Mouse (Mus musculus) heart, embryonic 11.5 days (tissue): Measurements from ENCODE around the gene 1700025G04Rik. TPM values are rescaled to one million over a fixed set of nuclear protein-coding genes. Genes with fewer than 3 reads are reported as not detected.

Source experiments
- ATAC-seq: fragments of 200-750 bp; cut with Nextera tagmentation; replicated peaks from 2 replicates; pipeline ENCODE4 v1.8.0; 2017; ENCODE audit warnings: moderate library complexity; ENCODE audit not compliant: insufficient number of reproducible peaks, low FRiP score, low TSS enrichment
- H3K27ac ChIP-seq: fragments of 300-500 bp; sonication (generic); 2 replicates; pipeline ENCODE4 v1.5.1; 2014; ENCODE audit warnings: mild to moderate bottlenecking, low read depth, low read length
- H3K27me3 ChIP-seq: fragments of 300-500 bp; sonication (generic); 2 replicates; pipeline ENCODE4 v1.6.1; 2014; ENCODE audit warnings: mild to moderate bottlenecking, low read length, mixed read lengths; ENCODE audit not compliant: control insufficient read depth, insufficient read depth
- H3K36me3 ChIP-seq: fragments of 300-500 bp; sonication (generic); 2 replicates; pipeline ENCODE4 v1.6.1; 2014; ENCODE audit warnings: mild to moderate bottlenecking, low read length, moderate library complexity, mixed read lengths; ENCODE audit not compliant: control insufficient read depth, insufficient read depth
- H3K4me1 ChIP-seq: fragments of 300-500 bp; sonication (generic); 2 replicates; pipeline ENCODE4 v1.6.1; 2014; ENCODE audit warnings: low read length; ENCODE audit not compliant: control insufficient read depth, insufficient read depth
- H3K4me2 ChIP-seq: fragments of 300-500 bp; sonication (generic); 2 replicates; pipeline ENCODE4 v1.6.1; 2014; ENCODE audit warnings: mild to moderate bottlenecking, moderate library complexity
- H3K4me3 ChIP-seq: fragments of 300-500 bp; sonication (generic); 2 replicates; pipeline ENCODE4 v1.5.1; 2014; ENCODE audit warnings: low read depth, low read length
- H3K9ac ChIP-seq: fragments of 300-500 bp; sonication (generic); 2 replicates; pipeline ENCODE4 v1.6.1; 2014; ENCODE audit warnings: mild to moderate bottlenecking, low read depth, low read length, moderate library complexity
- H3K9me3 ChIP-seq: fragments of 300-500 bp; sonication (generic); replicated peaks from 2 replicates; pipeline ENCODE4 v1.6.1; 2016; ENCODE audit warnings: low read length; ENCODE audit not compliant: control insufficient read depth
- WGBS: fragments of 180-500 bp; shearing (Covaris S2); extraction: QIAGEN DNeasy Blood & Tissue Kit; methylation state at CpG from one replicate; pipeline ENCODE4 v1.1.7; 2014; ENCODE audit not compliant: insufficient replicate concordance; 5-methylcytosine and 5-hydroxymethylcytosine counted together
- polyA plus RNA-seq: library from polyadenylated mRNA; unstranded; fragments of >200 nt; fragmentation: Nextera tagmentation; extraction: Ambion mirVana; gene quantifications from 2 replicates; pipeline ENCODE4 v1.2.1, GENCODE M21; 2014

Gene 1700025G04Rik
- polyA plus RNA-seq, 1 experiment from 2014 or later = 25.0 TPM

DNA sequence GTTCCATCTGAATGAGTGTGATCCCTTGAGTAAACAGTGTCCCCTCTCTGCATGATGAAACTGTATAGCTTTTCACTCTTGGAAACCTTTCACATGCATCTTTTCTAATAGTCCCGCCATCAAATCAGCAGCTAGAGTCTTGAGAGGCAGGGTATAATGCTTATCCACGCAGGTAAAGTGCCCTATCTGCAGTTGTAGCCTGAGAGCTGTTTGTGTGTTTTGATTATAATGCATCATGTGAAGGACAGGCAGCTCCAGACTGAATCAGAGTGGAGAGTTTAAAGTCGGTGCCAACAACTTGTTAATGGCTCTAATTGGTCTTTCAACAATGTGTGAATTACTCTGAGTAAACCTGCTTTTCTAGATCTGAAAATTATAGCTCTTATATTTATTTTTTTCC, 6.1 kb upstream of the 1700025G04Rik start:
- no peak overlapping the region for H3K4me2 ChIP-seq
- no peaks in the 10 kb centered on the region for H3K9me3 ChIP-seq
- WGBS = 57% methylated on average over 3 of the region's 3 CpGs
- H3K4me3 ChIP-seq = no peak overlapping the region
- no peaks in the 10 kb centered on the region for H3K36me3 ChIP-seq
- H3K27ac ChIP-seq = no peak overlapping the region
- no peak for ATAC-seq
- no peak overlapping the region for H3K9ac ChIP-seq
- H3K27me3 ChIP-seq = no peaks in the 10 kb centered on the region
- H3K4me1 ChIP-seq = no peaks in the 10 kb centered on the region

DNA sequence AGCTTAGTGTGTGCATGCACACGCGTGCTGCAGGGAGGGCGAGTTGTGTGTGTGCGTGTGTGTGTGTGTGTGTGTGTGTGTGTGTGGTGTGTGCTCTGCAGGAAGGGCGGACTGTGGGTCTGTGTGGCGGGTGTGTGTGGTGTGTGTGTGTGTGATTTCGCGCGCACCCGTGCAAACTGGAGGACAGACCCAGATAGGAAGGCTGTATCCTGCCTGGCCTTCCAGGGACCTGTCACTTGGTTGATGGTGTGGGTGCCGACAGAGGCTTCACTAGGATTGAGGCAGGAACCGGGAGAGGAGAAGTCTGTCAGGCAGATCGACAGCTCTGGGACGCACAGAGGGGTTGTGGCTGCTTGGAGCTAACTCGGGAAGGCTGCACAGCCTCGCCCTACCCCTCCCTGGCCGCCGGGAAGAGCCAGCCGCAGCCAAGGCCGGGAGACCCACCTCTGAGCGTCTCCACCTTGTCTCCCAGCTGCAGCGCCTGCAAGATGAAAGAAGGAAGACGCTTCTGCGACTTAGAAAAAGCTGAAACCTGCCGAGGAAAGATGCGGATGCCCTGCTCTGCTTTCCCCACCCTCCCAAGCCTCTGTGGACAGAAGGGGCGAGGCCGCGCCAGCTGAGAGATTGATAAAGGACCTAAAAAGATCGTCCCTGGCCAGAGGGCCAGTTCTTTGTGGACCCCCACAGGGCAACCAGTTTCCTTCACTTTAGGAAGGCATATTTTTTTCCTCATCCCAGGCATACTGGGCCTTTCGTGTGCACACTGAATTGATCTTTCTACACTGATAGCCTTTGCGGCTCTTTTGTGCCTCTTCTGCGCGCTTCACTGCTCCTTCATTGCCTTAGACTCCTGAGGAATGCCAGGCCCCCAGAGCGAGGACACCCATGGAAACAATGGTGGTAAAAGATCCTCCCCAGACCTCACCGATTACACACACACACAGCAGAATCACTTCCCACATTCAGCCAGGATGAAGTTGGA, 930 bp upstream of the 1700025G04Rik start:
- H3K4me3 ChIP-seq = peak overlapping the region; percentile 87
- 1% methylated on average over 36 of the region's 36 CpGs for WGBS
- peak; percentile 60 for ATAC-seq
- no peaks in the 10 kb centered on the region; the same call in 1 of the 2 replicates for H3K27me3 ChIP-seq
- H3K4me1 ChIP-seq = peaks cover 18% of the 10 kb centered on the region
- H3K9me3 ChIP-seq = no peaks in the 10 kb centered on the region
- H3K36me3 ChIP-seq = no peaks in the 10 kb centered on the region
- peak overlapping the region; percentile 61 for H3K27ac ChIP-seq
- peak overlapping the region; percentile 81 for H3K4me2 ChIP-seq
- peak overlapping the region; percentile 90 for H3K9ac ChIP-seq

DNA sequence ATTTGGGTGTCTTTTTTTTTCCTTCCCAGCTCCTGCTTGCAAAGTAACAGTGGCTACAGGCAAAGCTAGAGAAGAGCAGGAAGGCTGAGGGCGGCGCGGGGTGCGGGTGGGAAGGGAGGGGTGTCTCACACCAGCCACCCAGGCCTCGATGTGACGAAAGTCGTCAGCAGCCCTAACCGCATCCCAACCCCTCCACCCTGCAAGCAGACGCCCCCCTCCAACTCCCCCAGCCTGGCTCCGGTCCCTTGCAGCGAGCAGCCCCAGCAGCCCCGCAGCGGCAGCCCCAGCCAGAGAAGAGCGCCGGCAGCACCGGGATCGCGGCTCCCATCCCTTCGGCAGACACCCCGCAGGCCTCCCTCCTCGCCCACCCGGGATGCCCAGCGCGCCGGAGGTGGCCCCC, 399 bp downstream of the 1700025G04Rik start:
- Histone ChIP-seq H3K4me1 (peaks cover 27% of the 10 kb centered on the region), H3K36me3 (no peaks in the 10 kb centered on the region), H3K9me3 (no peaks in the 10 kb centered on the region), H3K9ac (peak overlapping the region; percentile 90), H3K27me3 (no peaks in the 10 kb centered on the region; the same call in 1 of the 2 replicates), H3K4me3 (peak overlapping the region; percentile 87), H3K27ac (peak overlapping the region; percentile 88), H3K4me2 (peak overlapping the region; percentile 81)
- 0% methylated on average over 11 of the region's 25 CpGs for WGBS
- ATAC-seq = 0 out of 2 replicates have a peak, but pooled peaks have one; percentile 16

DNA sequence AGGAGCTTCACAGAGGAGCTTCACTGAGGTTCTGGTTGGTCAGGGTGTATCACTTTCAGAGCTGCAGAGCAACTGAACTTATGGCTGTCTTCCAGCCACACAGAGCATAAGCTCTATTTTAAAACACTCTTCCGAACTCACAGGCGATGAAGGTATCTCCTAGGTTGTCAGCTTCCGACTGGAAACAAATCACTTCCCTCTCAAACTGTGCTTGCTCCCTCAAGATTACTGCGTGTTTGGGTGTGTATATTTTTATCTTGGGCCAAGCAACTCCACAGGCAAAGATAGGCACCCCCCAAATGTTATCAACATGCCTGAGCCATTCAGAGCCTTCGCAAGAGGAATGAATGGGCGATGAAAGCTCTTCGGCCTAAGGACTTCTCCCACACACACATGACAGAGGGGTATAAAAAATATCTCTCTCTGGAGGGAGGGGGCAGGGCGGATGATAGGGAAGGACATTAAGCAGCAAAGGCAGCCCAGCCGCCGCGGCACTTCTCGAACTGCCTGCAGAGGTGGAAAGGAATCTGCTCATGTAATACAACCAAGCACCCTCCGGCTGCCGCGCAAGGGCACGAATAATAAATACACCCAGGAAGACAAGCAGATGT, 1.0 kb downstream of the 1700025G04Rik start:
- H3K4me3 ChIP-seq = peak overlapping the region; percentile 87
- no peaks in the 10 kb centered on the region; the same call in 1 of the 2 replicates for H3K27me3 ChIP-seq
- H3K4me1 ChIP-seq = peaks cover 27% of the 10 kb centered on the region
- H3K36me3 ChIP-seq = no peaks in the 10 kb centered on the region
- peak overlapping the region; percentile 90 for H3K9ac ChIP-seq
- peak overlapping the region; percentile 81 for H3K4me2 ChIP-seq
- H3K27ac ChIP-seq = peak overlapping the region; percentile 88
- no peaks in the 10 kb centered on the region for H3K9me3 ChIP-seq
- peak; percentile 47 for ATAC-seq
- WGBS = under 1% methylated on average over 16 of the region's 16 CpGs

DNA sequence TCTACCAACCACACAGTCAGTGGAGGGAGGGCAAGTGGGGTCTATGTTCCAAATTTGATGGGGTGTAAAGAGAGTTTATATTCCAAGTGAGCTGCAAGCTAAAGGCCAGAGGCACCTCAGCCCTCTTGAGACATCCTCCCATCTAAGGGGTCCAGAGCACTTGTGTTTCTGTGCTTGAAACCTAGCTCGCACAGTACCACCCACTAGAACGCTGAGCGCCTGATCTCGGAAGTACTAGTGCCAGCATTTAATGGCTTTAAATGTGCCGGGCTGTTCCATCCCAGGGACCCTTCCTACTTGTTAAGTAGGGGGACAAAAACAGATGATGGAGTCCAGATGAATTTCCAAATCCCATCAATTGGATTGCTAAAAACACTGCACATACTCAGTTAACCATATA, 1.9 kb downstream of the 1700025G04Rik start:
- Histone ChIP-seq H3K9ac (no peak overlapping the region), H3K27me3 (no peaks in the 10 kb centered on the region; the same call in 1 of the 2 replicates), H3K4me2 (peak overlapping the region; percentile 81)

DNA sequence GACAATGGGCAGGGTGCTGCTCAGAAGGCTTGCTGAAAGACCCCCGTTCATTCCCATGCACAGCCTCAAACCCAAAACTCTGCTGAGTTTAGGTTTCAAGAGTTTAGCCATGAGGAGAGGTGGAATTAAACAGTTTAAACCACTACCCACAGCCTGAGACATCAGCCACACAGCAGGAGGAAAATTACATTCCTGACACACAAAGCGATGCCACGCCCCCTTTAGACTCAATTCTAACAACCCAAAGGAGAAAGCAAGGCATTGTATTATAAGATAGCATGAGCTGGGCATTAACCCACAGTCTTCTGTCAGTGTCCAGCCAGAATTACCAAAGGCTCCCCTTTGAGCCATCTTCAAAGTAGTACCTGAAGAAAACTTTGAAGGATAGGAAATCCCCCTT, 3.0 kb downstream of the 1700025G04Rik start:
- Histone ChIP-seq H3K27me3 (no peaks in the 10 kb centered on the region; the same call in 1 of the 2 replicates), H3K4me3 (no peak overlapping the region), H3K27ac (no peak overlapping the region), H3K4me2 (no peak overlapping the region; the same call in 1 of the 2 replicates), H3K9ac (no peak overlapping the region), H3K4me1 (peaks cover 33% of the 10 kb centered on the region), H3K9me3 (no peaks in the 10 kb centered on the region), H3K36me3 (no peaks in the 10 kb centered on the region)
- WGBS = 73% methylated on average over 3 of the region's 3 CpGs
- no peak for ATAC-seq

More for the DNA sequence above, 1.9 kb downstream of the 1700025G04Rik start:
- Histone ChIP-seq H3K36me3 (no peaks in the 10 kb centered on the region), H3K4me3 (peak overlapping the region; percentile 87; the same call in 1 of the 2 replicates), H3K27ac (no peak overlapping the region), H3K9me3 (no peaks in the 10 kb centered on the region), H3K4me1 (peaks cover 27% of the 10 kb centered on the region)
- ATAC-seq = no peak
- 64% methylated on average over 5 of the region's 5 CpGs for WGBS

DNA sequence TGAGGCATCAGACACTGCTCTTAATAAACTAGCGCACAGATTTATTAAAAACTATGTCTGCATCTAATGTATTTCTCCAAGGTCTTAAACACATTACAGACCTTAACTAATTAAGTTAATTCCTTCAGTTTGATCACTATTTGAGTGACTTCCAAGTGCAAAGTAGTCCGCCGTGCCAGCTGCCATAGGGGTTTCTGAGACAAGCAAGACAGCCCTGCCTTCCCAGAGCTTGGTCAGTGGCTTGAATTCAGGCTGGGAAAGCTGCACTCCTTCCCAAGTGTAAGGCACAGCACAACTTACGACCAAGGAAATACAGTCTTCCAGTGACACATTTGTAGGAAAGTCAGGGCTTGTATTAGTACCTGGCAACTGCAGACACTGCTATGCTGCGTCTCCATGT, 4.4 kb downstream of the 1700025G04Rik start:
- H3K27me3 ChIP-seq = no peaks in the 10 kb centered on the region; the same call in 1 of the 2 replicates
- H3K27ac ChIP-seq = no peak overlapping the region
- no peaks in the 10 kb centered on the region for H3K9me3 ChIP-seq
- H3K36me3 ChIP-seq = no peaks in the 10 kb centered on the region
- H3K9ac ChIP-seq = no peak overlapping the region
- 81% methylated on average over 5 of the region's 5 CpGs for WGBS
- no peak overlapping the region for H3K4me2 ChIP-seq
- no peak overlapping the region for H3K4me3 ChIP-seq
- peaks cover 35% of the 10 kb centered on the region for H3K4me1 ChIP-seq
- no peak for ATAC-seq

DNA sequence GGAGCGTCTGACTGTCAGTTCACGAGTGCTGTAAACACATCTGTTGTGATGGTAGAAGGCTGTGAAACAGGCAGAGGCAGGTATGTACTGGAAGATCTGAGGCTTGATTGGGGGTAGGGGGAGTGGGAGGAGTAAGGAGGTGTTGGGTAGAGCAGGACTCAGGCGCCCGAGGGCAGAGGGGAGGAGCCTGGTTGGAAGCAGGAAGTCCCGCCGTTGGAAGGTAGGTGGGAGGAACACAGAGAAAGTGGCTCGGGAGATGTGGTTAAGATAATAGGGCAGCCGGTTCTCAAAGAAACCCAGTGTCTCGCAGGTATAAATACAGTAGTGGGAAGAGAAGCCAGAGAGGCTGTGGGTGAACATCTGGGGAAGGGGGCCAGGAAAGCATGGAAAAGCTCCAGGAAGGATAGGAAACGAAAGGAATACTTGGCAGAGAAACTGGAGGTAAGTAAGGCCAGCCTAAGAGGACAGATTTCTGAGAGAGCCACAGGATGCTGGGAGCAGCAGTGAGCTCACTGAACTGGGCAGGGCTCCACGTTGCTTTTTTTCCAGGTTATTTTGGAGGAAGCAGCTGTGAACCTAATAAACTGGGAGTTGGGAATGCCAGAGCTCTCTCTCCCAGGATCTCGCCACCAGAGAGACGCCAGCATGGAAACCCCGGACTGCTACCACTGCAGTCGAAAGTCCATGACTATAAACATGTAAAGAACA, 5.1 kb downstream of the 1700025G04Rik start:
- 15% methylated on average over 15 of the region's 15 CpGs for WGBS
- H3K4me3 ChIP-seq = peak overlapping the region; percentile 13; the same call in 1 of the 2 replicates
- 0 out of 2 replicates have a peak overlapping the region, but pooled peaks have one; percentile 7 for H3K9ac ChIP-seq
- H3K27me3 ChIP-seq = no peaks in the 10 kb centered on the region; the same call in 1 of the 2 replicates
- no peak overlapping the region for H3K27ac ChIP-seq
- no peaks in the 10 kb centered on the region for H3K9me3 ChIP-seq
- peaks cover 35% of the 10 kb centered on the region for H3K4me1 ChIP-seq
- H3K4me2 ChIP-seq = peak overlapping the region; percentile 51
- H3K36me3 ChIP-seq = no peaks in the 10 kb centered on the region
- ATAC-seq = no peak
